Mouse (Mus musculus) MEL (cell line): ENCODE data around the gene Isy1.

Experiments used
- CTCF ChIP-seq, 3 experiments: IDR thresholded peaks in 2 of 3; conservative IDR thresholded peaks in 1 of 3; 2 replicates each; pipeline ENCODE4 v1.5.1; 2011 to 2012; ENCODE audit warnings: low read length in 3 of 3, low read depth in 2 of 3, mild to moderate bottlenecking in 2 of 3, improper control_type of control experiment in 1 of 3, inconsistent platforms in 1 of 3, mixed read lengths in 1 of 3, moderate library complexity in 1 of 3; ENCODE audit not compliant: control insufficient read depth in 1 of 3, insufficient read depth in 1 of 3, poor library complexity in 1 of 3, severe bottlenecking in 1 of 3
- EP300 ChIP-seq, 2 experiments: IDR thresholded peaks; 2 replicates each; pipeline ENCODE4 v1.6.1; 2011; ENCODE audit warnings: improper control_type of control experiment in 2 of 2, low read length in 2 of 2, low read depth in 1 of 2, mild to moderate bottlenecking in 1 of 2
- ETS1 ChIP-seq: IDR thresholded peaks from 2 replicates; pipeline ENCODE4 v1.6.1; 2012; ENCODE audit warnings: low read depth, mild to moderate bottlenecking, inconsistent platforms, low read length, improper control_type of control experiment, moderate library complexity
- GATA1 ChIP-seq: IDR thresholded peaks from 2 replicates; pipeline ENCODE4 v1.6.1; 2011; ENCODE audit warnings: low read depth, low read length, improper control_type of control experiment
- KAT2A ChIP-seq: conservative IDR thresholded peaks from 2 replicates; pipeline ENCODE4 v1.6.1; 2012; ENCODE audit warnings: low read depth, low read length, improper control_type of control experiment, inconsistent platforms
- POLR2A ChIP-seq, 2 experiments: IDR thresholded peaks; 2 replicates each; pipeline ENCODE4 v1.6.1; 2011 to 2012; ENCODE audit warnings: low read length in 2 of 2, mild to moderate bottlenecking in 2 of 2, control low read depth in 1 of 2, improper control_type of control experiment in 1 of 2, low read depth in 1 of 2, moderate library complexity in 1 of 2; ENCODE audit not compliant: control insufficient read depth in 1 of 2, insufficient read depth in 1 of 2, poor library complexity in 1 of 2
- TAL1 ChIP-seq: IDR thresholded peaks from 2 replicates; pipeline ENCODE4 v1.6.1; 2012; ENCODE audit warnings: mild to moderate bottlenecking, inconsistent platforms, low read length, moderate library complexity, mixed read lengths
- UBTF ChIP-seq: IDR thresholded peaks from 2 replicates; pipeline ENCODE4 v1.6.1; 2012; ENCODE audit warnings: low read depth, mild to moderate bottlenecking, inconsistent platforms, low read length, improper control_type of control experiment, moderate library complexity, borderline replicate concordance; ENCODE audit not compliant: insufficient read depth
- ZMIZ1 ChIP-seq: IDR thresholded peaks from 2 replicates; pipeline ENCODE4 v1.6.1; 2012; ENCODE audit warnings: low read depth, mild to moderate bottlenecking, inconsistent platforms, low read length, improper control_type of control experiment, moderate library complexity

- no peak for TF ChIP-seq CTCF (IDR thresholded peaks at IDR 0.05 in 2 of 3, conservative IDR thresholded peaks at IDR 0.05 in 1 of 3; ENCODE audit: control insufficient read depth in 1 of 3, insufficient read depth in 1 of 3, low read depth in 2 of 3, low read length in 3 of 3, poor library complexity in 1 of 3, severe bottlenecking in 1 of 3)
- TF ChIP-seq POLR2A (IDR thresholded peaks at IDR 0.05; ENCODE audit: control insufficient read depth in 1 of 2, insufficient read depth in 1 of 2, low read depth in 1 of 2, low read length in 2 of 2, poor library complexity in 1 of 2): no peak
- TF ChIP-seq EP300 (IDR thresholded peaks at IDR 0.05; ENCODE audit: low read depth in 1 of 2, low read length in 2 of 2): no peak
- no peak for TF ChIP-seq ZMIZ1
- TF ChIP-seq ETS1: no peak
- no peak for TF ChIP-seq UBTF
- TF ChIP-seq TAL1: no peak
- TF ChIP-seq GATA1: no peak
- no peak for TF ChIP-seq KAT2A
Observed at GRCm38 (mm10) chr6:87882816-87883215, 44.2 kb upstream of the Isy1 start.
